16 mouse cellular contexts compared by ENCODE assay signal in the genomic region with DNA sequence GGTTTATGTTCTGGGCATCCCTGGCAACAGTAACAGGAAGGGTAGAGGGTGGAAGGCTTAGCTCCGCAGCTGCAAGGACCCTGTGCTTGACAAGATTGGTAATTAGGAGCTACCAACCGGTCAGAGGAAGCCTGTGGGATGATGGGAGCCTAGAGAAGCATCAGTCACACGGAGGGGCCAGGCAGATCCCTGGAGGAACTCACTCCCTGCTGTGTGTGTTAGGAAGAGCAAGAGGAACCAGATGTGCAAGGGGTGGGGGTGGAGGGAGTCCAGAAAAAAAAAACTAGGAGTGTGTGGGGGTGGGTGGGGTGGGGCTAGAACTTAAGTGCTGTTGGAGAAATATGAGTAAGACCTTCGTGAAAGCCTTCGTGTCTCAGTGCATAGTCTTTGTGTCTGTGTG. TPM values are rescaled to one million over a fixed set of nuclear protein-coding genes. Genes with fewer than 3 reads are reported as not detected.
DNase-seq lines count a peak whose midpoint lies in the region; ATAC-seq and TF ChIP-seq lines count a peak whose summit lies in the region.
"Had no signal": no experiment of that assay in that cellular context is flagged by ENCODE, and none has a peak within 500 bp of the region (broad histone marks: within the 10 kb centered on the region; RNA-seq: fewer than 3 reads in every experiment).

No protein-coding gene starts in this region.

- TF ChIP-seq CTCF in E14TG2a.4 (conservative IDR thresholded peaks at IDR 0.05; ENCODE audit: low read length), result no peak

- H3K4me2 ChIP-seq in hindbrain, embryonic 16.5 days (ENCODE audit: low read length), result no peak overlapping the region
- no peak overlapping the region for H3K4me2 ChIP-seq in hindbrain, embryonic 14.5 days (replicated peaks)
- H3K4me2 ChIP-seq in liver, embryonic 12.5 days, result no peak overlapping the region
- H3K4me2 ChIP-seq: heart, embryonic 11.5 days; lung, embryonic 14.5 days had no signal

- no peak for ATAC-seq in hindbrain, embryonic 16.5 days
- no peak for ATAC-seq in hindbrain, embryonic 14.5 days (ENCODE audit: low FRiP score)
- ATAC-seq in liver, embryonic 12.5 days, result no peak
- ATAC-seq: Patski had no signal

- no peaks in the 10 kb centered on the region for H3K9me3 ChIP-seq in hindbrain, embryonic 10.5 days
- H3K9me3 ChIP-seq in hindbrain, embryonic 16.5 days (ENCODE audit: control insufficient read depth, low read length), result no peaks in the 10 kb centered on the region
- no peaks in the 10 kb centered on the region for H3K9me3 ChIP-seq in E14TG2a.4 (ENCODE audit: low read length)
- H3K9me3 ChIP-seq in hindbrain, embryonic 14.5 days (ENCODE audit: control insufficient read depth, low read length), result no peaks in the 10 kb centered on the region
- no peaks in the 10 kb centered on the region for H3K9me3 ChIP-seq in liver, embryonic 12.5 days (replicated peaks)

- DNase-seq in hindbrain, embryonic 10.5 days (ENCODE audit: low spot score), result no peak
- DNase-seq in brain, adult 2 months (ENCODE audit: low read depth, low spot score), result peak; percentile 62
- no peak for DNase-seq in hindbrain, embryonic 14.5 days (ENCODE audit: low spot score)
- no peak for DNase-seq in spleen, postnatal 14 days (ENCODE audit: low spot score in 2 of 2)
- no peak for DNase-seq in cerebellum, adult 11 months
- DNase-seq: cerebellum, adult 2 months; heart, postnatal 4 days; kidney, adult 18-20 months; liver; lung, embryonic 14.5 days; right cerebral cortex, adult 18-20 months had no signal

- peaks cover 77% of the 10 kb centered on the region for H3K4me1 ChIP-seq in hindbrain, embryonic 10.5 days (replicated peaks)
- H3K4me1 ChIP-seq in hindbrain, embryonic 16.5 days (ENCODE audit: control insufficient read depth, insufficient read depth, low read depth, low read length), result peaks cover 36% of the 10 kb centered on the region
- peaks cover 88% of the 10 kb centered on the region for H3K4me1 ChIP-seq in E14TG2a.4 (replicated peaks; ENCODE audit: low read depth, low read length)
- peaks cover 28% of the 10 kb centered on the region for H3K4me1 ChIP-seq in hindbrain, embryonic 14.5 days (replicated peaks; ENCODE audit: control insufficient read depth, insufficient read depth, low read length)
- peaks cover 11% of the 10 kb centered on the region for H3K4me1 ChIP-seq in liver, embryonic 12.5 days

- no peaks in the 10 kb centered on the region for H3K36me3 ChIP-seq in hindbrain, embryonic 10.5 days
- no peaks in the 10 kb centered on the region for H3K36me3 ChIP-seq in hindbrain, embryonic 16.5 days (ENCODE audit: control insufficient read depth, insufficient read depth, low read length)
- peaks cover 19% of the 10 kb centered on the region for H3K36me3 ChIP-seq in E14TG2a.4 (ENCODE audit: insufficient read depth, low read length)
- no peaks in the 10 kb centered on the region for H3K36me3 ChIP-seq in hindbrain, embryonic 14.5 days (replicated peaks; ENCODE audit: control insufficient read depth, insufficient read depth)
- H3K36me3 ChIP-seq in liver, embryonic 12.5 days, result no peaks in the 10 kb centered on the region

- H3K27ac ChIP-seq in hindbrain, embryonic 10.5 days, result peak overlapping the region; percentile 84; the same call in 1 of the 2 replicates
- no peak overlapping the region for H3K27ac ChIP-seq in hindbrain, embryonic 16.5 days (ENCODE audit: low read depth, low read length)
- peak overlapping the region; percentile 51; the same call in 1 of the 2 replicates for H3K27ac ChIP-seq in hindbrain, embryonic 14.5 days
- H3K27ac ChIP-seq in liver, embryonic 12.5 days, result no peak overlapping the region

- WGBS in hindbrain, embryonic 10.5 days, result 26% methylated on average over 5 of the region's 5 CpGs
- 32% methylated on average over 5 of the region's 5 CpGs for WGBS in hindbrain, embryonic 16.5 days
- WGBS in hindbrain, embryonic 14.5 days, result 23% methylated on average over 5 of the region's 5 CpGs
- 21% methylated on average over 5 of the region's 5 CpGs for WGBS in liver, embryonic 12.5 days (ENCODE audit: insufficient replicate concordance)

- no peak overlapping the region for H3K4me3 ChIP-seq in hindbrain, embryonic 10.5 days
- no peak overlapping the region for H3K4me3 ChIP-seq in hindbrain, embryonic 16.5 days (ENCODE audit: low read length)
- 0 out of 2 replicates have a peak overlapping the region, but pooled peaks have one; percentile 41 for H3K4me3 ChIP-seq in E14TG2a.4 (replicated peaks; ENCODE audit: low read length)
- no peak overlapping the region for H3K4me3 ChIP-seq in hindbrain, embryonic 14.5 days (replicated peaks; ENCODE audit: low read length)
- no peak overlapping the region for H3K4me3 ChIP-seq in liver, embryonic 12.5 days

- no peak overlapping the region for H3K9ac ChIP-seq in hindbrain, embryonic 16.5 days (ENCODE audit: low read depth, low read length)
- no peak overlapping the region for H3K9ac ChIP-seq in hindbrain, embryonic 14.5 days
- H3K9ac ChIP-seq in liver, embryonic 12.5 days, result no peak overlapping the region
- H3K9ac ChIP-seq: lung, embryonic 14.5 days had no signal

- no peaks in the 10 kb centered on the region for H3K27me3 ChIP-seq in hindbrain, embryonic 10.5 days (ENCODE audit: insufficient read depth, poor library complexity, severe bottlenecking)
- H3K27me3 ChIP-seq in hindbrain, embryonic 16.5 days (replicated peaks; ENCODE audit: control insufficient read depth, insufficient read depth, low read length), result no peaks in the 10 kb centered on the region
- no peaks in the 10 kb centered on the region for H3K27me3 ChIP-seq in E14TG2a.4 (ENCODE audit: insufficient read depth, low read length)
- H3K27me3 ChIP-seq in hindbrain, embryonic 14.5 days (ENCODE audit: control insufficient read depth, insufficient read depth, low read length), result no peaks in the 10 kb centered on the region
- H3K27me3 ChIP-seq in liver, embryonic 12.5 days (replicated peaks), result peaks cover 30% of the 10 kb centered on the region
- H3K27me3 ChIP-seq: Patski had no signal

RNA-seq across cellular contexts. Expression of a gene that starts 36.0 kb away (rescaled TPM):
- polyA plus RNA-seq in hindbrain, embryonic 10.5 days (2016; fragmentation: Nextera tagmentation; extraction: Ambion mirVana), result not detected in 2 replicates
- not detected in 2 replicates for polyA plus RNA-seq in hindbrain, embryonic 16.5 days (2015; fragmentation: Nextera tagmentation; extraction: Ambion mirVana)
- not detected in 2 replicates for polyA plus RNA-seq in hindbrain, embryonic 14.5 days (2014; fragmentation: Nextera tagmentation; extraction: Ambion mirVana)
- 0.10 and 0.11 TPM in 2 replicates for polyA plus RNA-seq in liver, embryonic 12.5 days (2016; fragmentation: Nextera tagmentation; extraction: Ambion mirVana)
- polyA plus RNA-seq: lung, embryonic 14.5 days; Patski had no signal

RNA-seq across cellular contexts. Expression of a gene that starts 48.0 kb away (rescaled TPM):
- polyA plus RNA-seq in hindbrain, embryonic 10.5 days (2016; fragmentation: Nextera tagmentation; extraction: Ambion mirVana), result 0.04 TPM in 1 of 2 replicates, not detected in the other
- polyA plus RNA-seq in hindbrain, embryonic 16.5 days (2015; fragmentation: Nextera tagmentation; extraction: Ambion mirVana), result 0.24 and 0.46 TPM in 2 replicates
- polyA plus RNA-seq in hindbrain, embryonic 14.5 days (2014; fragmentation: Nextera tagmentation; extraction: Ambion mirVana), result 0.26 TPM in 1 of 2 replicates, not detected in the other
- polyA plus RNA-seq in liver, embryonic 12.5 days (2016; fragmentation: Nextera tagmentation; extraction: Ambion mirVana), result not detected in 2 replicates
- polyA plus RNA-seq: lung, embryonic 14.5 days had no signal

RNA-seq across cellular contexts. Expression of a gene that starts 56.1 kb away (rescaled TPM):
- 50.6 and 77.8 TPM in 2 replicates for polyA plus RNA-seq in hindbrain, embryonic 10.5 days (2016; fragmentation: Nextera tagmentation; extraction: Ambion mirVana)
- polyA plus RNA-seq in hindbrain, embryonic 16.5 days (2015; fragmentation: Nextera tagmentation; extraction: Ambion mirVana), result 122 and 140 TPM in 2 replicates
- 154 and 164 TPM in 2 replicates for polyA plus RNA-seq in hindbrain, embryonic 14.5 days (2014; fragmentation: Nextera tagmentation; extraction: Ambion mirVana)
- 13.0 and 13.1 TPM in 2 replicates for polyA plus RNA-seq in liver, embryonic 12.5 days (2016; fragmentation: Nextera tagmentation; extraction: Ambion mirVana)

Comparison
In these comparisons a context has a peak if more than half of its experiments do, and no peak if none do; other contexts are left out.
1. H3K27ac ChIP-seq: peak in hindbrain, embryonic 10.5 days (single experiment) and hindbrain, embryonic 14.5 days (single experiment); none in hindbrain, embryonic 16.5 days (single experiment) and liver, embryonic 12.5 days (single experiment).